Mouse (Mus musculus): Measurements from ENCODE around the gene Wdfy3. TPM values are rescaled to one million over a fixed set of nuclear protein-coding genes. Genes with fewer than 3 reads are reported as not detected.

Gene Wdfy3
- total RNA-seq, 2 experiments from 2014 or later: 139 to 145 TPM

- DNase-seq (ENCODE audit: extremely low spot score in 1 of 2, low spot score in 2 of 2): no peak
- TF ChIP-seq CTCF (IDR thresholded peaks at IDR 0.05): no peak
- H3K4me3 ChIP-seq: no peak overlapping the region
- intact Hi-C loops (cut with DNase I): no loop called here
- no peak overlapping the region for H3K27ac ChIP-seq
Observed at GRCm38 (mm10) chr5:102052465-102052864, 17.3 kb downstream of the Wdfy3 start.

- Histone ChIP-seq H3K4me3 (no peak overlapping the region), H3K27ac (no peak overlapping the region)
- no peak for DNase-seq (ENCODE audit: extremely low spot score in 1 of 2, low spot score in 2 of 2)
- intact Hi-C loops (cut with DNase I): no loop called here
- no peak for TF ChIP-seq CTCF (IDR thresholded peaks at IDR 0.05)
Observed at GRCm38 (mm10) chr5:102050677-102051076, 19.0 kb downstream of the Wdfy3 start.

GRCm38 (mm10) chr5:102048416-102048815 lies 21.3 kb downstream of the Wdfy3 start:
- intact Hi-C loops (cut with DNase I): no loop called here
- no peak for TF ChIP-seq CTCF (IDR thresholded peaks at IDR 0.05)
- no peak for DNase-seq (ENCODE audit: extremely low spot score in 1 of 2, low spot score in 2 of 2)
- Histone ChIP-seq H3K27ac (no peak overlapping the region), H3K4me3 (no peak overlapping the region)

GRCm38 (mm10) chr5:102046617-102047116 lies 23.1 kb downstream of the Wdfy3 start:
- DNase-seq (ENCODE audit: extremely low spot score in 1 of 2, low spot score in 2 of 2): no peak
- Histone ChIP-seq H3K4me3 (no peak overlapping the region), H3K27ac (no peak overlapping the region)
- intact Hi-C loops (cut with DNase I): no loop called here
- TF ChIP-seq CTCF (IDR thresholded peaks at IDR 0.05): no peak

GRCm38 (mm10) chr5:102045636-102046616 lies 23.8 kb downstream of the Wdfy3 start:
- H3K27ac ChIP-seq: no peak overlapping the region
- no peak overlapping the region for H3K4me3 ChIP-seq
- intact Hi-C loops (cut with DNase I): no loop called here
- no peak for TF ChIP-seq CTCF (IDR thresholded peaks at IDR 0.05)
- no peak for DNase-seq (ENCODE audit: extremely low spot score in 1 of 2, low spot score in 2 of 2)

- TF ChIP-seq CTCF (IDR thresholded peaks at IDR 0.05): no peak
Observed at GRCm38 (mm10) chr5:102045177-102045576, 24.5 kb downstream of the Wdfy3 start.

GRCm38 (mm10) chr5:102033281-102033680 lies 36.4 kb downstream of the Wdfy3 start:
- no peak overlapping the region for H3K4me3 ChIP-seq
- no peak for TF ChIP-seq CTCF (IDR thresholded peaks at IDR 0.05)
- intact Hi-C loops (cut with DNase I): no loop called here
- DNase-seq (ENCODE audit: extremely low spot score in 1 of 2, low spot score in 2 of 2): no peak
- no peak overlapping the region for H3K27ac ChIP-seq

More at GRCm38 (mm10) chr5:102045177-102045576, 24.5 kb downstream of the Wdfy3 start:
- intact Hi-C loops (cut with DNase I): no loop called here
- no peak for DNase-seq (ENCODE audit: extremely low spot score in 1 of 2, low spot score in 2 of 2)
- Histone ChIP-seq H3K27ac (no peak overlapping the region), H3K4me3 (no peak overlapping the region)

GRCm38 (mm10) chr5:102032594-102033240 lies 37.0 kb downstream of the Wdfy3 start:
- TF ChIP-seq CTCF (IDR thresholded peaks at IDR 0.05): no peak
- Histone ChIP-seq H3K27ac (peak overlapping the region; percentile 38), H3K4me3 (no peak overlapping the region)
- DNase-seq (ENCODE audit: extremely low spot score in 1 of 2, low spot score in 2 of 2): peak in 1 of 2 experiments; percentile 43
- intact Hi-C loops (cut with DNase I): no loop called here

GRCm38 (mm10) chr5:102032191-102032590 lies 37.5 kb downstream of the Wdfy3 start:
- intact Hi-C loops (cut with DNase I): no loop called here
- H3K4me3 ChIP-seq: no peak overlapping the region
- no peak for DNase-seq (ENCODE audit: extremely low spot score in 1 of 2, low spot score in 2 of 2)
- peak overlapping the region; percentile 38 for H3K27ac ChIP-seq
- no peak for TF ChIP-seq CTCF (IDR thresholded peaks at IDR 0.05)

- Histone ChIP-seq H3K4me3 (no peak overlapping the region), H3K27ac (no peak overlapping the region)
- TF ChIP-seq CTCF (IDR thresholded peaks at IDR 0.05): no peak
- no peak for DNase-seq (ENCODE audit: extremely low spot score in 1 of 2, low spot score in 2 of 2)
- intact Hi-C loops (cut with DNase I): no loop called here
Observed at GRCm38 (mm10) chr5:102023376-102023775, 46.3 kb downstream of the Wdfy3 start.

- intact Hi-C loops (cut with DNase I): no loop called here
- no peak overlapping the region for H3K4me3 ChIP-seq
- DNase-seq (ENCODE audit: extremely low spot score in 1 of 2, low spot score in 2 of 2): no peak
- no peak overlapping the region for H3K27ac ChIP-seq
- TF ChIP-seq CTCF (IDR thresholded peaks at IDR 0.05): no peak
Observed at GRCm38 (mm10) chr5:102022018-102022898, 47.5 kb downstream of the Wdfy3 start.

Data from left cerebral cortex, adult 2 months (tissue).